Mouse (Mus musculus) forelimb bud, embryonic 11.5 days (tissue): ENCODE data around the gene Bola1.
A peak's percentile ranks its signal among the peaks of the same experiment; 100 is the strongest.
"Not testable (repeated sequence)": the region's sequence is repeated elsewhere in the genome, so short reads cannot be mapped to it uniquely, and the experiment has no call there.

Experiments used
- DNase-seq: peaks from one replicate; pipeline ENCODE4 v3.0.0-alpha.2; 2012; ENCODE audit warnings: low read depth, low spot score

The Bola1 gene

GRCm38 (mm10) chr3:96219661-96220130 lies at the start of gene Bola1, which contains the start of gene Hist2h2ab:
Bola1 (minus strand) TSS chr3:96219709.
Hist2h2ab (plus strand) TSS chr3:96219865.
- DNase-seq: peak; percentile 91

- DNase-seq: not testable (repeated sequence)
Measured at GRCm38 (mm10) chr3:96268776-96269378, 49.4 kb upstream of the Bola1 start.

- DNase-seq: peak; percentile 90
Measured at GRCm38 (mm10) chr3:96268051-96268775, 48.7 kb upstream of the Bola1 start, which contains the start of gene Hist2h3b. Hist2h3b (plus strand) TSS chr3:96268654.

- no peak for DNase-seq
Measured at GRCm38 (mm10) chr3:96267541-96267940, 48.0 kb upstream of the Bola1 start.

- no peak for DNase-seq
Measured at GRCm38 (mm10) chr3:96266132-96266710, 46.7 kb upstream of the Bola1 start.

- no peak for DNase-seq
Measured at GRCm38 (mm10) chr3:96264404-96264949, 45.0 kb upstream of the Bola1 start.

- DNase-seq: peak; percentile 46
Measured at GRCm38 (mm10) chr3:96263558-96264403, 44.3 kb upstream of the Bola1 start.

GRCm38 (mm10) chr3:96262979-96263550 lies 43.6 kb upstream of the Bola1 start, which contains the start of gene Hist2h4:
Hist2h4 (minus strand) TSS chr3:96263311.
- DNase-seq: peak; percentile 96

- DNase-seq: peak; percentile 83
Measured at GRCm38 (mm10) chr3:96262216-96262875, 42.8 kb upstream of the Bola1 start.

- DNase-seq: no peak
Measured at GRCm38 (mm10) chr3:96261623-96262022, 42.1 kb upstream of the Bola1 start.

- no peak for DNase-seq
Measured at GRCm38 (mm10) chr3:96260220-96260619, 40.7 kb upstream of the Bola1 start.

GRCm38 (mm10) chr3:96257190-96257589 lies 37.7 kb upstream of the Bola1 start:
- no peak for DNase-seq

GRCm38 (mm10) chr3:96255926-96256593 lies 36.6 kb upstream of the Bola1 start:
- no peak for DNase-seq

GRCm38 (mm10) chr3:96254683-96255355 lies 35.3 kb upstream of the Bola1 start:
- DNase-seq: peak; percentile 52

GRCm38 (mm10) chr3:96251787-96252186 lies 32.3 kb upstream of the Bola1 start:
- no peak for DNase-seq

GRCm38 (mm10) chr3:96250890-96251289 lies 31.4 kb upstream of the Bola1 start:
- peak; percentile 64 for DNase-seq

GRCm38 (mm10) chr3:96249034-96249345 lies 29.5 kb upstream of the Bola1 start:
- no peak for DNase-seq

GRCm38 (mm10) chr3:96248141-96249033 lies 28.9 kb upstream of the Bola1 start:
- no peak for DNase-seq
